Mouse (Mus musculus): ENCODE measurements around the gene Olfr435. TPM values are rescaled to one million over a fixed set of nuclear protein-coding genes. Genes with fewer than 3 reads are reported as not detected.

Gene Olfr435
- total RNA-seq (2023): not detected

GRCm38 (mm10) chr6:43196781-43197180, at the start of gene Olfr435:
Gene Olfr435 (plus strand): TSS chr6:43197146.

GRCm38 (mm10) chr6:43162982-43163381, 34.0 kb upstream of the Olfr435 start, which contains the start of gene Olfr437:
Gene Olfr437 (plus strand): TSS chr6:43163282.

GRCm38 (mm10) chr6:43171840-43172239, 25.1 kb upstream of the Olfr435 start, which contains the start of gene Olfr13:
Gene Olfr13 (plus strand): TSS chr6:43172140.

GRCm38 (mm10) chr6:43212873-43213272, 15.9 kb downstream of the Olfr435 start, which contains the start of gene Olfr434:
Gene Olfr434 (plus strand): TSS chr6:43213021.

GRCm38 (mm10) chr6:43231255-43231654, 34.3 kb downstream of the Olfr435 start, which contains the start of gene Olfr47:
Gene Olfr47 (plus strand): TSS chr6:43231529.

Other genes starting within 250 kb of the Olfr435 start
- gene Olfr444, start 248.1 kb upstream of the Olfr435 start, total RNA-seq (2023): not detected
- not detected for gene Olfr441, start 90.8 kb upstream of the Olfr435 start, total RNA-seq (2023)
- not detected for gene Olfr237-ps1, start 50.6 kb upstream of the Olfr435 start, total RNA-seq (2023)
- gene Olfr437, start 33.9 kb upstream of the Olfr435 start, total RNA-seq (2023): not detected
- not detected for gene Olfr13, start 25.0 kb upstream of the Olfr435 start, total RNA-seq (2023)
- gene Olfr434, start 15.9 kb downstream of the Olfr435 start, total RNA-seq (2023): not detected
- not detected for gene Olfr47, start 34.4 kb downstream of the Olfr435 start, total RNA-seq (2023)
- gene Arhgef5, start 68.4 kb downstream of the Olfr435 start, total RNA-seq (2023): 1 to 10 TPM in 1 of 2 experiments, under 1 TPM in 1; 0.44 to 1.4 TPM
- gene Nobox, start 112.4 kb downstream of the Olfr435 start, total RNA-seq (2023): not detected

Measured in neutrophil, adult 83 days (primary cell).